Mouse (Mus musculus) monocyte, adult 2 months (primary cell): ENCODE data around the gene Galnt2.

Experiments
- DNase-seq, 2 experiments: peaks; one replicate each; pipeline ENCODE4 v3.0.0; 2022; ENCODE audit warnings: low spot score in 2 of 2, low read depth in 1 of 2

Gene Galnt2

DNA sequence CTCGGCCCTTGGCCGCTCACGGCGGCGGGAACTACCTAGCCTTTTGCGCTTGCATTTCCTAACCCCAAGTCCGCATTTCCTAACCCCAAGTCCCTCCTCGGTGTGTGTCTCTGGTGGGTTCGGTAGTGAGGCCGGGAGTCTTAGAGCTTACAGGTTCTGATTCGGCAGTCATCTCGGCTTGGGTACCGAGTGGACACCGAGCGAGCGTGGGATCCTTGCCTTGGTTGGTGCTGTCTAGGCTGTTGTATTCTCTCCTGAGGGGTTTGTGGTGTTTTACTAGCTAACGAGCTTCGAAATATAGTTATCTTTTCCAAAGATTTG, 1.0 kb downstream of the Galnt2 start:
- no peak for DNase-seq

DNA sequence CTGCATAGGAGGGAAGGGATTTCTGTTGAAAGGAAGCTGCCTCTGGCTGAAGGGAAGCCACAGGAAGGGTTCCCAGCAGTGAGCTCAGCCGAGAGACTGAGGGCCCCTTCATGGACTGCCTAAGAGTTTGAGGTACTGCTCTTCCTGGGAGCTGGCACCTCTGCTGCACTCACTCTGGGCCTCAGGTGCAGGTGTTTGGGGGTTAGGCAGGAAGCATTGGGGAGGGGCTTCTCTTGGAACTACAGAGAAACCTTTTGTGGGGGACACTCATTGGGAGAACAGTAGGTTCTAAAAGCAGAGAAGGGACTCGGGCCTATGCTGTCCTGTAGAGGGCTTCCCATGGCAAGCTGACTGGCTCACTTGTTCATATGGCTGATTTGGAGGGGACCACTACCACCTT, 3.3 kb downstream of the Galnt2 start:
- no peak for DNase-seq

- DNase-seq: no peak
Measured at GRCm38 (mm10) chr8:124235536-124235935, 4.3 kb downstream of the Galnt2 start.

DNA sequence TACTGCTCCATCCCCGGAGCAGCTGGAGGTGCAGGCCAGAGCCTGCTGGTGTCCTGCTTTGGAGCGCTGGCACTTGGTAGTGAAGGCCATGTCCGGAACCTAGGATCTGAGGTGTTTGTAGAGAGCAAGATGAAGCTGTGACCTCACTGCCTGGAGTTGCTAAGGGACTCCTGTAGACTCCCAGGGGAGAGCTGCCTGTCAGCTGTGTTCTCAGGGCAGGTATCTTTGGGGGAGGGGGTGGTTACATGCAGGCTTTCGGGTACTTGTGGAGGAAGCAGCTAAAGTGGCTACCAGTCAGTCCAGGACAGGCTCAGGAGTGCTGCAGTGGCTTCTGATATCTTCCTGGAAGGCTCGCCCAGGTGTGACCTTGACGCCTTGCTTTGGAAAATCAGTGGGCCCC, 8.2 kb downstream of the Galnt2 start:
- DNase-seq: no peak

DNA sequence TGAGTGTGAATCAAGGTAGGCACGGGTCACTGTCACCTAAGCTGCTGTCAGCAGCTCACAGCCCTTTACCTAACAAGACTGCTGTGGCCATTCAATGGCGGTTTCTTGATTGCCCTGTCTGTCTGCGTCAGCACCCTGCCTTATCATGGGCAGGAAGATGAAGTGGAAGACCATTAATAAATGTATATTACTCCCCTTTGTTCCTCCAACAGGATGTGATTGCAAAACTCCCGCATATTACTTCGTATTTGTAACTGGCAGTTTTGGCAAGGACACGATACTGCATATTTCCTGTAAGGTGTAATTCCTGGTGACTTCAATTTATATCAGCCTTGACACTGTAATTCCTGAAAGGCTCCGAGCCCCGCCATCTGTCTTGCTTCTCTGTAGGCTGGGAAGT, 9.7 kb downstream of the Galnt2 start:
- DNase-seq: no peak

- DNase-seq: peak in 1 of 2 experiments; percentile 24
Measured at GRCm38 (mm10) chr8:124242208-124242607, 11.0 kb downstream of the Galnt2 start.

- no peak for DNase-seq
Measured at GRCm38 (mm10) chr8:124242913-124243312, 11.7 kb downstream of the Galnt2 start.

GRCm38 (mm10) chr8:124247581-124247980, 16.4 kb downstream of the Galnt2 start:
- DNase-seq: no peak

DNA sequence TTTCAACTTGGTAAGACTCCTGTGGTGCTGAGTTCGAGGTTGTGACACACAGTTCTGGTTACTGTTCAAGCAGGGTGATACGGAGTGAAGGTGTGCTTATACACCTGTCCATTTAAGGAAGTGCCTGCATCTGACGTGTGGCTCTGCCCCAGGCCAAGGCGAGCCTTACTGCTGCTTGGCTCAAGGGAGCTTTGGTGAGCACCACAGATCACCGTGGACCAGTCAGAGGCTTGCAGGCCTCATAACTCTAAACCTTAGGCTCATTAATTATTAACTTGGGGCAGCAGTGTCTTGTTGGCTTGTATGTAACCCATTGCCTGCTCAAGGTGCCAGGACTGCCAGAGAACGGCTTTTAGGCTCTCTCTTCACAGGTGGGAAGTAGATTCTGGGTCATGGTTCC, 17.5 kb downstream of the Galnt2 start:
- DNase-seq: no peak

GRCm38 (mm10) chr8:124250255-124250654, 19.1 kb downstream of the Galnt2 start:
- DNase-seq: no peak

DNA sequence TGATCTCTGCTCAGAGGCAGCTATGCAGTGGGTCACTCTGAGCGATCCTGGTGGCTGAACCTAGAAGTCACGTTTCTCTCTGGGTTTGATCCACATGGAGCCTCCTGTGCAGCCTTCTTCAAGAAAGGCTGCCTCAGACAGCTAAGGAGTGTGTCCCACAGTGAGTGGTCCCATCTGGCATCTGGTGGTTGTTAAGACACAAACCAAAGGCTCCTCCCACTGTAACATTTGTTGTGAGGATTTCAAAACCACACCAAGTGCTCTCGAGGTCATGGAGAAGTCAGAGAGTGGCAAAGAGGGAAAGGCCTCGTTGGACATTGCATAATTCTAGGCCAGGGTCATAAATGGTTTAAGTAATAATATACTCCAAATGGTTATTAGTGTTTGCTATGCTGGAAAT, 19.6 kb downstream of the Galnt2 start:
- DNase-seq: peak in 1 of 2 experiments; percentile 24

GRCm38 (mm10) chr8:124252533-124252950, 21.4 kb downstream of the Galnt2 start:
- DNase-seq: no peak

DNA sequence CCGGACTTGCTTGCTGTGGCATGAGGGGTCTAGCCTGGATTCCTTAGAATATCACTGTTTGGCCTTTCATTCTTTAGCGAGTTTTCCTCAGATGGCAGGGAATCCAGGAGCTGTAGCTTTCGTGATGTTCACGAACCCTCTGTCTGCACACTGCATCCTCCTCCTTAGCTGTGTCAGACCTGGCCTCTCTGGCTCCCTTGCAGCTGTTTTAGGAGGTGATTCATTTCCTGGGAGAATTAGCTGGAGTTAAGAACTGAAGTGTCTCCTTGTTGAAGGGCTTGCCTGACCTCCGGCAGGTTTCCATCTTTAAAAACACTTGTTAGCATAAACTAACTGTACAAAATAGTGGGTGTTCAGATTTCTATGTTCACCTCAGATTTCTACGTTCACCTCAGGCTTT, 22.7 kb downstream of the Galnt2 start:
- no peak for DNase-seq

- DNase-seq: no peak
Measured at GRCm38 (mm10) chr8:124256841-124257240, 25.6 kb downstream of the Galnt2 start.

DNA sequence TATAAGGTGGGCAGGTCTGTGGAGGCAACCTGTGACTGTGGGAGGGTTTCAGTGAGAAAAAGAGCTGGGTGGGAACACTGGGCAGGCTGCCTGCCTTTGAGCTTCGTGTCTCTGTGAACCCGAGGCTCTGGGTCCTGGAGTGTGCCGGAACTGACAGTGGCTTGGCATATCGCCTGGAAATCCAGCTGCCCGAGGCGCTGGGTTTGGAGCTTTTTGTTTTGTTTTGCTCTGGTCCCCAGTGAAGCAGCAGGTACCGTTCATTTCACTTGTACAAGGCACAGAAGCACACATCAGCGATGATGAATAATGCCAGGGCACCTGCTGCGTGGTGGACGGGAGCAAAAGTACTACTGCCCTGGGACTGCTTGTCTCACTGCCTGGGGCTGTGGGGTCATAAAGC, 26.2 kb downstream of the Galnt2 start:
- no peak for DNase-seq

DNA sequence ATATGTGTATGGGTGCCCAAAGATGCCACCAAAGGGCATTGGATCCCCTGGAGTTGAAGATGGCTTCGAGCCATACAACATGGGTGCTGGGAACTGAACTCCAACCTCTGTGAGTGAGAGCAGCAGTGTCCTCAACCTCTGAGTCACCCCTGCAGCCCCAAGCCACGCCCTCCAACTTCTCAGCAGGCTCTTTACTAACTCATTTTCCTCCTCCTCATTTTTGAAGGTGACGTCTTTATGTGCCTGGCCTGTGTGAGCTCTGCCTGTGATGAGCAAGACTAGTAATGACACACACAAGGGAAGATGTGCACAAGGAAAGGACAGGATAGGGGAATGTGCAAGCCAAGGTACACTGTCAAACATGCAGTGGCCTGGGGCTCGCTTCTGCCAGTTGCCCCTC, 28.0 kb downstream of the Galnt2 start:
- DNase-seq: no peak

GRCm38 (mm10) chr8:124259925-124260324, 28.7 kb downstream of the Galnt2 start:
- DNase-seq: no peak

- no peak for DNase-seq
Measured at GRCm38 (mm10) chr8:124260371-124260770, 29.2 kb downstream of the Galnt2 start.

DNA sequence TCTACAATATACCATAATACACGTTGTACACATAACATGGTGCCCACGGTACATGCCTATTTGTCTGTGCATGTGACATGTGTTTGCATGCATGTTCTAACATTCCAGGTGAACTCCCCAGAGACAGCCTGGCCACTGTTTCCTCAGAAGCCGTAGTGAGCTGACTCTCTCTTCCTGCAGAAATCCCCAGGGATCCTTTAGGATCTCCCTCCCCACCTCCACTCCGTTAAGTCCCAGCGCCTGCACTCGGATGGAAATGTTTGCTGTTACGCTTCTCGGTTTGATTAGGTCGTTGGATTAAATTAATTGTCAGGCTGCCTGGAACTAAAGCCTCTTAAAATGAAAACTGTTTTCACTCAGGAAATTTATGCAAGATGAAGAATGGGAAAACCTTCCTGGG, 31.9 kb downstream of the Galnt2 start:
- no peak for DNase-seq

GRCm38 (mm10) chr8:124264032-124264431, 32.8 kb downstream of the Galnt2 start:
- no peak for DNase-seq

- no peak for DNase-seq
Measured at GRCm38 (mm10) chr8:124264671-124265070, 33.5 kb downstream of the Galnt2 start.

DNA sequence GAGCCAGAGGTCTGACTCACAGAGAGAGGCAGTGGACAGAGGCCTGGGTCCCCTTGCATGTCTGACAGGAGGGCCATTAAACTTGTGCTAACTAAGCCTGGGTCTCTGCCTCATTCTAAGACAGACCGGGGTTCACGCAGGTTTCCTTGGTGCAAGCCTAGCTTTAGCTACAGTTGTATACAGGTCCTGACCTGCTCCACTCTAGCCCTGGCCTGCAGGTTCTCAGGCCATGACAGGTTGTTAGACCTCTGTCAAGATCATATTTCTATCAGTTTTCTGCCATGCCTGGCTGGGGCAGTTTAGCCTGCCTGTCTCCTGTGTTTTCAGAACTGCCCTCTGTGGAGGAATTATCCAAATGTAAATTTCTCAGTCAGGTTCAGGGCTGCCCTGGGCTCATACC, 33.9 kb downstream of the Galnt2 start:
- no peak for DNase-seq

GRCm38 (mm10) chr8:124265798-124266197, 34.6 kb downstream of the Galnt2 start:
- DNase-seq: no peak

DNA sequence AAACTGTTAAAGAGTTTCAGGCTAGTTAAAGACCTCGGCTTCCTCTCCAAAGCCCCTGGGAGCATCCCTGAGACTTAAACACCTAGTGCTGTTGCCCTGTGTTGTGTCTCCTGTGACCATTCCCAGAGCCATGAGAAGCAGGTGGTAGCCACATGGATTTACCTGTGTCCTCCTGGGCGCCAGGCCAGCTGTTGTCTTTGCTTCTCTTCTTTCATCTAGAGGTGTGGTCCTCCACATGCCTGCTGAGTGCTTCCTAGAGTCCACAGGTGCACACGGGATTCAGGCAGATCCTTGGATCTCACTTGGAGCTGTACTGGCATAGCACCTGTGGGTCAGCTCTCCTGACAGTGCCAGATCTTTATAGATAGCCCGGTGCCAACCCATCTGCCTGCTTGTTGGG, 36.0 kb downstream of the Galnt2 start:
- no peak for DNase-seq
